In the genomic region with DNA sequence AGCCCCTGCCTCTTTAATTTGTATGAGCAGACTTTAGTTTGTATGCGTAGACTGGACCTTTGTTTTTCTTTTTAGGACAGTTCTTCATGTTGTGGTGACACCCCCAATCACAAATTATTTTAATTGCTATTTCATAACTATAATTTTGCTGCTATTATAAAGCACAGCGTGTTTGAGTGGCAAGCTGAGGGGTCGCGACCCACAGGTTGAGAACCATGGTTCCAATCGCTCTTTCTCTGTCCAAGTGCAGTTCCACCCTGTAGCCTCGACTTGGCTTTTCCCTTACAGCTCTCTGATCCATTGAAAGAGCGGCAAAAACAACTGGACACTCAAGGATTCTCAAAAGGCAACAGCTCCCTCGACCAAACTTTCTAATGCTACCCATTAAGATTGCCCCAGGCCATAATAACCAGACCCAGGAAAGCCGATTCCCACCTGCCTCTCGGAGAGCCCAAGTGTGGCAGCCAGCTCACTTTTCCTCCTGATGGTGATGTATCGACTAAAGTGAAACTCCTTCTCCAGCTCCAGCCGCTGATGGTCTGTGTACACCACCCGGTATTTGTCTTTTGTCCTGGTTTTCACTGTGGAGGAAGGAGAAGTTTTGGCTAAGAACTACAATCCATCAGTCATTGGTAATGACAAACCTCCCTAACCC, we compare ENCODE assay signal across 30 mouse cellular contexts. TPM values are rescaled to one million over a fixed set of nuclear protein-coding genes. Genes with fewer than 3 reads are reported as not detected.
A peak's percentile ranks its signal among the peaks of the same experiment; 100 is the strongest.
DNase-seq lines count a peak whose midpoint lies in the region; ATAC-seq and TF ChIP-seq lines count a peak whose summit lies in the region.
"Had no signal": no experiment of that assay in that cellular context is flagged by ENCODE, and none has a peak within 500 bp of the region (broad histone marks: within the 10 kb centered on the region; RNA-seq: fewer than 3 reads in every experiment).

No protein-coding gene starts in this region.

- 12% methylated on average over 13 of the region's 13 CpGs for WGBS in liver, embryonic 11.5 days
- WGBS in liver, embryonic 12.5 days (ENCODE audit: insufficient replicate concordance) = 10% methylated on average over 13 of the region's 13 CpGs
- WGBS in intestine, embryonic 15.5 days = 8% methylated on average over 13 of the region's 13 CpGs

- dilution Hi-C loops in CH12.LX (cut with MboI; ENCODE audit: extremely low pct_ligation_motif_present, extremely low pct_unique_long_range_greater_than_20kb, low sequenced_read_pairs) = no loop called here

- no peak for ATAC-seq in liver, embryonic 11.5 days (replicated peaks; ENCODE audit: low FRiP score)
- no peak for ATAC-seq in liver, embryonic 12.5 days
- ATAC-seq in intestine, embryonic 15.5 days = no peak
- ATAC-seq: forebrain, postnatal 0 days; midbrain, embryonic 16.5 days had no signal

- peak; percentile 34 for DNase-seq in embryo, embryonic 9.5 days (ENCODE audit: extremely low spot score)
- no peak for DNase-seq in embryo, embryonic 11 days
- peak; percentile 31 for DNase-seq in liver, embryonic 11.5 days (ENCODE audit: low spot score)
- no peak for DNase-seq in CH12.LX (ENCODE audit: extremely low read depth)
- no peak for DNase-seq in left cerebral cortex, adult 9 months (ENCODE audit: low spot score in 2 of 2)
- no peak for DNase-seq in frontal cortex, postnatal 14 days (ENCODE audit: low spot score in 2 of 2)
- DNase-seq: cerebellum, adult 11-12 months; cerebellum, postnatal 14 days; forebrain, postnatal 0 days; gastrocnemius, postnatal 25 days; heart, postnatal 4 days; kidney, adult 8-10 months; kidney, postnatal 10 days; left cerebral cortex, postnatal 4 days; liver, embryonic 13.5 days; lung, embryonic 14.5 days; right cerebral cortex, adult 18-20 months; right cerebral cortex, postnatal 4 days had no signal

- no peak for TF ChIP-seq POLR2A in CH12.LX (IDR thresholded peaks at IDR 0.05; ENCODE audit: low read depth, low read length)

- H3K4me1 ChIP-seq in liver, embryonic 11.5 days (replicated peaks; ENCODE audit: control insufficient read depth, insufficient read depth, low read length) = no peaks in the 10 kb centered on the region; the same call in none of the 2 replicates
- H3K4me1 ChIP-seq in liver, embryonic 12.5 days = peaks cover 10% of the 10 kb centered on the region
- H3K4me1 ChIP-seq in CH12.LX (ENCODE audit: control insufficient read depth in 1 of 2, insufficient read depth in 2 of 2) = peaks cover 0 to 10% of the 10 kb centered on the region in 2 experiments; a peak in 2 of 4 replicates
- H3K4me1 ChIP-seq in intestine, embryonic 15.5 days (replicated peaks) = peaks cover 21% of the 10 kb centered on the region

- H3K9ac ChIP-seq in liver, embryonic 11.5 days (ENCODE audit: low read depth, low read length) = no peak overlapping the region
- no peak overlapping the region for H3K9ac ChIP-seq in liver, embryonic 12.5 days
- no peak overlapping the region for H3K9ac ChIP-seq in CH12.LX (ENCODE audit: insufficient read depth, low read depth)
- peak overlapping the region; percentile 79 for H3K9ac ChIP-seq in intestine, embryonic 15.5 days
- H3K9ac ChIP-seq: forebrain, postnatal 0 days; heart, embryonic 15.5 days; liver, embryonic 13.5 days; lung, embryonic 14.5 days had no signal

- TF ChIP-seq EP300 in CH12.LX (IDR thresholded peaks at IDR 0.05; ENCODE audit: low read length) = no peak

- TF ChIP-seq CTCF in CH12.LX (conservative IDR thresholded peaks at IDR 0.05 in 1 of 2, IDR thresholded peaks at IDR 0.05 in 1 of 2; ENCODE audit: low read depth in 2 of 2, low read length in 2 of 2) = no peak

- in situ Hi-C loops in CH12.LX (cut with MboI; ENCODE audit: low pct_ligation_motif_present, low pct_unique_long_range_greater_than_20kb, low sequenced_read_pairs) = loop anchor here (25.0 kb wide), 1 partner anchor 616 kb away; no protein-coding TSS in a partner anchor

- H3K9me3 ChIP-seq in liver, embryonic 11.5 days (ENCODE audit: control insufficient read depth, low read length) = no peaks in the 10 kb centered on the region
- no peaks in the 10 kb centered on the region for H3K9me3 ChIP-seq in liver, embryonic 12.5 days (replicated peaks)
- H3K9me3 ChIP-seq in CH12.LX (replicated peaks; ENCODE audit: low read length) = peaks cover 16% of the 10 kb centered on the region
- H3K9me3 ChIP-seq in intestine, embryonic 15.5 days = no peaks in the 10 kb centered on the region
- H3K9me3 ChIP-seq: heart, embryonic 15.5 days; liver, embryonic 13.5 days had no signal

- H3K4me2 ChIP-seq in liver, embryonic 11.5 days = no peak overlapping the region
- H3K4me2 ChIP-seq in liver, embryonic 12.5 days = no peak overlapping the region
- no peak overlapping the region for H3K4me2 ChIP-seq in CH12.LX (ENCODE audit: insufficient read depth, low read depth, poor library complexity, severe bottlenecking)
- H3K4me2 ChIP-seq in intestine, embryonic 15.5 days (replicated peaks) = peak overlapping the region; percentile 57
- H3K4me2 ChIP-seq: heart, embryonic 15.5 days; liver, embryonic 13.5 days; lung, embryonic 14.5 days had no signal

- H3K27ac ChIP-seq in liver, embryonic 11.5 days (ENCODE audit: low read depth, low read length) = no peak overlapping the region
- H3K27ac ChIP-seq in liver, embryonic 12.5 days = no peak overlapping the region
- H3K27ac ChIP-seq in CH12.LX (ENCODE audit: insufficient read depth, low read depth) = no peak overlapping the region
- peak overlapping the region; percentile 18 for H3K27ac ChIP-seq in intestine, embryonic 15.5 days
- H3K27ac ChIP-seq: heart, embryonic 15.5 days; left cerebral cortex, adult 2 months; liver, embryonic 13.5 days had no signal

- H3K79me2 ChIP-seq in CH12.LX (replicated peaks; ENCODE audit: control insufficient read depth, extremely low read depth, insufficient read depth, poor library complexity, severe bottlenecking) = no peaks in the 10 kb centered on the region

- H3K27me3 ChIP-seq in liver, embryonic 11.5 days (replicated peaks; ENCODE audit: control insufficient read depth, insufficient read depth, low read length) = peaks cover 100% of the 10 kb centered on the region
- H3K27me3 ChIP-seq in liver, embryonic 12.5 days (replicated peaks) = peaks cover 100% of the 10 kb centered on the region
- H3K27me3 ChIP-seq in CH12.LX (replicated peaks) = peaks cover 61% of the 10 kb centered on the region
- peaks cover 87% of the 10 kb centered on the region for H3K27me3 ChIP-seq in intestine, embryonic 15.5 days (replicated peaks)

- H3K4me3 ChIP-seq in liver, embryonic 11.5 days (ENCODE audit: low read depth, low read length) = no peak overlapping the region
- H3K4me3 ChIP-seq in liver, embryonic 12.5 days = no peak overlapping the region
- no peak overlapping the region for H3K4me3 ChIP-seq in CH12.LX (replicated peaks in 1 of 3; ENCODE audit: low read depth in 2 of 3, low read length in 2 of 3, poor library complexity in 1 of 3)
- H3K4me3 ChIP-seq in intestine, embryonic 15.5 days (replicated peaks) = peak overlapping the region; percentile 56
- H3K4me3 ChIP-seq: heart, embryonic 15.5 days; left cerebral cortex, adult 2 months; liver, embryonic 13.5 days; myocyte had no signal

- no peaks in the 10 kb centered on the region for H3K36me3 ChIP-seq in liver, embryonic 11.5 days (ENCODE audit: control insufficient read depth, insufficient read depth, low read length)
- no peaks in the 10 kb centered on the region for H3K36me3 ChIP-seq in liver, embryonic 12.5 days
- no peaks in the 10 kb centered on the region for H3K36me3 ChIP-seq in CH12.LX (replicated peaks in 1 of 2; ENCODE audit: control insufficient read depth in 1 of 2, insufficient read depth in 1 of 2, low read length in 1 of 2)
- no peaks in the 10 kb centered on the region for H3K36me3 ChIP-seq in intestine, embryonic 15.5 days
- H3K36me3 ChIP-seq: heart, embryonic 15.5 days; liver, embryonic 13.5 days had no signal

- TF ChIP-seq RAD21 in CH12.LX (IDR thresholded peaks at IDR 0.05; ENCODE audit: low read depth, low read length) = no peak

TF ChIP-seq in CH12.LX, 34 proteins besides CTCF, POLR2A, EP300 and RAD21:
- no peak for TF ChIP-seq MAX (IDR thresholded peaks at IDR 0.05; ENCODE audit: low read length)
- no peak for TF ChIP-seq BHLHE40 (IDR thresholded peaks at IDR 0.05; ENCODE audit: low read depth, low read length)
- TF ChIP-seq MAZ (IDR thresholded peaks at IDR 0.05; ENCODE audit: low read depth, low read length) = no peak
- TF ChIP-seq JUND (conservative IDR thresholded peaks at IDR 0.05; ENCODE audit: low read depth, low read length) = no peak
- peak; percentile 96 for TF ChIP-seq CHD2 (IDR thresholded peaks at IDR 0.05; ENCODE audit: low read length)

RNA-seq across cellular contexts. Expression of a gene that starts 4.2 kb away (rescaled TPM):
- polyA plus RNA-seq in liver, embryonic 11.5 days (2014; fragmentation: Nextera tagmentation; extraction: Ambion mirVana) = 0.14 TPM in 1 of 2 replicates, not detected in the other
- polyA plus RNA-seq in liver, embryonic 12.5 days (2016; fragmentation: Nextera tagmentation; extraction: Ambion mirVana) = not detected in 2 replicates
- not detected in 2 replicates for total RNA-seq in CH12.LX (2012; rRNA removed)
- not detected in 2 replicates for total RNA-seq in CH12.LX (2014; rRNA removed)
- not detected in 2 replicates for polyA plus RNA-seq in CH12.LX (2012; ENCODE audit: insufficient read length, low read depth)
- 36.0 and 38.2 TPM in 2 replicates for polyA plus RNA-seq in intestine, embryonic 15.5 days (2015; fragmentation: Nextera tagmentation; extraction: Ambion mirVana)
- total RNA-seq: adrenal gland, adult 18-20 months; forebrain, postnatal 0 days; gastrocnemius, postnatal 25 days; heart, adult 8-10 months; heart, postnatal 4 days; layer of hippocampus, postnatal 10 days; left cerebral cortex, adult 2 months; left cerebral cortex, postnatal 4 days; megakaryocyte, adult 5-6 weeks had no signal
- polyA plus RNA-seq: forebrain, postnatal 0 days; heart, embryonic 15.5 days; liver, embryonic 13.5 days; lung, embryonic 14.5 days; midbrain, embryonic 16.5 days; myocyte; neural tube, embryonic 14.5 days had no signal

RNA-seq across cellular contexts. Expression of a gene that starts 19.4 kb away (rescaled TPM):
- polyA plus RNA-seq in liver, embryonic 11.5 days (2014; fragmentation: Nextera tagmentation; extraction: Ambion mirVana) = 0.49 and 0.53 TPM in 2 replicates
- 0.21 TPM in 1 of 2 replicates, not detected in the other for polyA plus RNA-seq in liver, embryonic 12.5 days (2016; fragmentation: Nextera tagmentation; extraction: Ambion mirVana)
- total RNA-seq in CH12.LX (2012; rRNA removed) (not detected in 2 replicates), CH12.LX (2014; rRNA removed) (not detected in 2 replicates)
- polyA plus RNA-seq in CH12.LX (2012; ENCODE audit: insufficient read length, low read depth) = not detected in 2 replicates
- polyA plus RNA-seq in intestine, embryonic 15.5 days (2015; fragmentation: Nextera tagmentation; extraction: Ambion mirVana) = 1.6 and 1.7 TPM in 2 replicates
- total RNA-seq: forebrain, postnatal 0 days; gastrocnemius, postnatal 25 days; heart, adult 8-10 months; heart, postnatal 4 days; layer of hippocampus, postnatal 10 days; left cerebral cortex, adult 2 months; left cerebral cortex, postnatal 4 days; megakaryocyte, adult 5-6 weeks had no signal
- polyA plus RNA-seq: forebrain, postnatal 0 days; heart, embryonic 15.5 days; lung, embryonic 14.5 days; midbrain, embryonic 16.5 days; myocyte; neural tube, embryonic 14.5 days; thymus, postnatal 0 days had no signal

RNA-seq across cellular contexts. Expression of a gene that starts 33.1 kb away (rescaled TPM):
- polyA plus RNA-seq in liver, embryonic 11.5 days (2014; fragmentation: Nextera tagmentation; extraction: Ambion mirVana) = 0.47 and 0.94 TPM in 2 replicates
- 0.06 and 0.25 TPM in 2 replicates for polyA plus RNA-seq in liver, embryonic 12.5 days (2016; fragmentation: Nextera tagmentation; extraction: Ambion mirVana)
- total RNA-seq in CH12.LX (2012; rRNA removed) (not detected in 2 replicates), CH12.LX (2014; rRNA removed) (not detected in 2 replicates)
- polyA plus RNA-seq in CH12.LX (2012; ENCODE audit: insufficient read length, low read depth) = not detected in 2 replicates
- 5.7 and 5.8 TPM in 2 replicates for polyA plus RNA-seq in intestine, embryonic 15.5 days (2015; fragmentation: Nextera tagmentation; extraction: Ambion mirVana)
- total RNA-seq: adrenal gland, adult 18-20 months; forebrain, postnatal 0 days; gastrocnemius, postnatal 25 days; heart, adult 8-10 months; heart, postnatal 4 days; layer of hippocampus, postnatal 10 days; left cerebral cortex, adult 2 months; left cerebral cortex, postnatal 4 days; megakaryocyte, adult 5-6 weeks had no signal
- polyA plus RNA-seq: forebrain, postnatal 0 days; heart, embryonic 15.5 days; liver, embryonic 13.5 days; lung, embryonic 14.5 days; midbrain, embryonic 16.5 days; myocyte; neural tube, embryonic 14.5 days; thymus, postnatal 0 days had no signal

Comparison
In these comparisons a context has a peak if more than half of its experiments do, and no peak if none do; other contexts are left out.
1. DNase-seq: peak in embryo, embryonic 9.5 days (single experiment) and liver, embryonic 11.5 days (single experiment); none in embryo, embryonic 11 days (single experiment), CH12.LX (single experiment), left cerebral cortex, adult 9 months (0 of 2) and frontal cortex, postnatal 14 days (0 of 2).
2. RNA of a gene that starts 4.2 kb away (polyA plus RNA-seq): 36.0 to 38.2 TPM in intestine, embryonic 15.5 days; 0.14 TPM in liver, embryonic 11.5 days, not detected in liver, embryonic 12.5 days and not detected in CH12.LX; every median in the first group is over 10 times any median in the second.